Mouse (Mus musculus) MEL (cell line): Measurements from ENCODE around the gene Cat.

ENCODE experiments used
- CTCF ChIP-seq, 3 experiments: IDR thresholded peaks in 2 of 3; conservative IDR thresholded peaks in 1 of 3; 2 replicates each; pipeline ENCODE4 v1.5.1; 2011 to 2012; ENCODE audit warnings: low read length in 3 of 3, low read depth in 2 of 3, mild to moderate bottlenecking in 2 of 3, improper control_type of control experiment in 1 of 3, inconsistent platforms in 1 of 3, mixed read lengths in 1 of 3, moderate library complexity in 1 of 3; ENCODE audit not compliant: control insufficient read depth in 1 of 3, insufficient read depth in 1 of 3, poor library complexity in 1 of 3, severe bottlenecking in 1 of 3
- EP300 ChIP-seq, 2 experiments: IDR thresholded peaks; 2 replicates each; pipeline ENCODE4 v1.6.1; 2011; ENCODE audit warnings: improper control_type of control experiment in 2 of 2, low read length in 2 of 2, low read depth in 1 of 2, mild to moderate bottlenecking in 1 of 2
- HCFC1 ChIP-seq: IDR thresholded peaks from 2 replicates; pipeline ENCODE4 v1.6.1; 2012; ENCODE audit warnings: low read depth, mild to moderate bottlenecking, inconsistent platforms, low read length, improper control_type of control experiment, moderate library complexity
- MAX ChIP-seq: IDR thresholded peaks from 2 replicates; pipeline ENCODE4 v1.6.1; 2011; ENCODE audit warnings: low read length, improper control_type of control experiment
- POLR2A ChIP-seq, 2 experiments: IDR thresholded peaks; 2 replicates each; pipeline ENCODE4 v1.6.1; 2011 to 2012; ENCODE audit warnings: low read length in 2 of 2, mild to moderate bottlenecking in 2 of 2, control low read depth in 1 of 2, improper control_type of control experiment in 1 of 2, low read depth in 1 of 2, moderate library complexity in 1 of 2; ENCODE audit not compliant: control insufficient read depth in 1 of 2, insufficient read depth in 1 of 2, poor library complexity in 1 of 2
- SIN3A ChIP-seq: IDR thresholded peaks from 2 replicates; pipeline ENCODE4 v1.6.1; 2012; ENCODE audit warnings: low read length, improper control_type of control experiment, inconsistent platforms
- TCF12 ChIP-seq: IDR thresholded peaks from 2 replicates; pipeline ENCODE4 v1.6.1; 2014; ENCODE audit warnings: low read depth, mild to moderate bottlenecking, inconsistent platforms, low read length, improper control_type of control experiment, moderate library complexity

DNA sequence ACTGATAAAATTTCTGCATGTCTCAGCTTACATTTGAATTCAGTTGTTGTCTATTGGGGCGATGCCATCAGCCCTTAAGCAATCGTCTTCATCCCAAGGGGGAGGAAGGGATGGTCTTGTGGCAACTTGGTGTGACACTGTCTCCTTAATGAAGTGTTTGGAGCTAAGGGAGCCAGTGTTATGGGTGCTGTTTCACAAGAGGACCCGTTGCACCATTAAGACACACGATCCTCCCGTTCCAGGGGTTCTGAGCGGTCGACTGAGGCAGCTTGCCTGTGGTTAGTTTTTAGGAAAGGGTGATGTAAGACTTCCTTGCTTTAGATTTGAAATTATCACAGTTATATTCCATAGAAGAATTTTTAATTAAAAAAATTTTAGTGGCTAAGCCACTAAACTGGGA is 35.1 kb downstream of the Cat start:
- TF ChIP-seq MAX (no peak), SIN3A (no peak), CTCF (IDR thresholded peaks at IDR 0.05 in 2 of 3, conservative IDR thresholded peaks at IDR 0.05 in 1 of 3; ENCODE audit: control insufficient read depth in 1 of 3, insufficient read depth in 1 of 3, low read depth in 2 of 3, low read length in 3 of 3, poor library complexity in 1 of 3, severe bottlenecking in 1 of 3) (no peak), EP300 (IDR thresholded peaks at IDR 0.05; ENCODE audit: low read depth in 1 of 2, low read length in 2 of 2) (no peak), HCFC1 (no peak), POLR2A (IDR thresholded peaks at IDR 0.05; ENCODE audit: control insufficient read depth in 1 of 2, insufficient read depth in 1 of 2, low read depth in 1 of 2, low read length in 2 of 2, poor library complexity in 1 of 2) (no peak), TCF12 (no peak)
